Mouse (Mus musculus): ENCODE data around the gene Sp6. TPM values are rescaled to one million over a fixed set of nuclear protein-coding genes. Genes with fewer than 3 reads are reported as not detected.
A peak's percentile ranks its signal among the peaks of the same experiment; 100 is the strongest.

Sp6 gene
- polyA plus RNA-seq, 1 experiment from 2014 or later: 0.22 TPM

DNA sequence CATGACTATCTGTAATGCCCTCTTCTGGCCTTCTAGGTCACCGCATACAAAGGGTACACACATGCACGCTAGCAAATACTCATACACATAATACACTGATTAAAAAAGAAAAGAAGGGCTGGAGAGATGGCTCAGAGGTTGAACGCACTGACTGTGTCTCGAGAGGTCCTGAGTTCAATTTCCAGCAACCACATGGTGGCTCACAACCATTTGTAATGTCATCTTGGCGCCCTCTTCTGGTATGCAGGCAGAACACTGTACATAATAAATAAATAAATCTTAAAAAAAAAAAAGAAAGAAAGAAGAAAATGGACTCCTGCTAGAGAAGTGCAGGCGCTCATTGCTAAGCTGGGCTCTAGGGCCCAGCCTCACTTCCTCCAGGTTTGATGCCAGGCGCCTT is 32.7 kb downstream of the Sp6 start:
- Histone ChIP-seq H3K4me3 (ENCODE audit: low read depth, low read length) (no peak overlapping the region), H3K4me2 (no peak overlapping the region), H3K9me3 (ENCODE audit: low read depth, low read length) (no peaks in the 10 kb centered on the region), H3K27ac (ENCODE audit: low read depth) (no peak overlapping the region), H3K9ac (no peak overlapping the region), H3K36me3 (ENCODE audit: insufficient read depth) (peaks cover 30% of the 10 kb centered on the region), H3K27me3 (ENCODE audit: insufficient read depth, low read length) (no peaks in the 10 kb centered on the region), H3K4me1 (ENCODE audit: insufficient read depth) (no peaks in the 10 kb centered on the region)
- peak; percentile 28 for DNase-seq
- peak; percentile 31 for TF ChIP-seq CTCF (IDR thresholded peaks at IDR 0.05; ENCODE audit: low read depth)
- no peak for ATAC-seq (ENCODE audit: insufficient read depth)
- 83% methylated on average over 7 of the region's 7 CpGs for WGBS

DNA sequence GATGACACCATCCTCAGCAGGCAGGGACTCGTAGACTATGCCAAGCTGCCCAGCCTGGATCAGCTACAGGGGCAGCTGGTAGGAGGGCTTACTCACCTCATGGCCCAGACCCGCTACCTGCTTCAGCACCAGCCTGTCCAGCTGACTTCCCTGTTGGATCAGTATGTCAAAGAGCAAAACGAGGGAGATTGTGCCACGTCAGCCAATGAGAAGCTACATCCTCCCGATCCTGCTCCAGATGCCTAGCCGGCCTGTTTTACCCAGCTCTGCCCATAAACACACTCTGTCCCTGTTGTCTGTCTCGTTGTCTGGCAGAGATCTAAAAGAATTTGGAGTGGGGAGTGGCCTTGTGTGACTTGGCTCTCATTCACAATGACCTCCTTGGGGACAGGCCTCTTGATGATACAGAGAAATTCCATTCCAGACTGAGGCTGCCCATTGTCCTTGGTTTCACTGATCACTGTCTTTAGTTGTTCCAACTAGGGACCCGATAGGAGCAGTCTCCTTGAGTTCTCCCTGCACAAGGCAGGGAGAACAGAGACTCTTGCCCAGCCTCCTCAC is 35.0 kb downstream of the Sp6 start:
- Histone ChIP-seq H3K36me3 (ENCODE audit: insufficient read depth) (peaks cover 34% of the 10 kb centered on the region), H3K27ac (ENCODE audit: low read depth) (no peak overlapping the region), H3K9ac (no peak overlapping the region), H3K27me3 (ENCODE audit: insufficient read depth, low read length) (no peaks in the 10 kb centered on the region), H3K9me3 (ENCODE audit: low read depth, low read length) (no peaks in the 10 kb centered on the region), H3K4me2 (no peak overlapping the region), H3K4me3 (ENCODE audit: low read depth, low read length) (no peak overlapping the region), H3K4me1 (ENCODE audit: insufficient read depth) (0 out of 2 replicates have a peak, but pooled peaks cover 8% of the 10 kb centered on the region)
- no peak for TF ChIP-seq CTCF (IDR thresholded peaks at IDR 0.05; ENCODE audit: low read depth)
- 82% methylated on average over 8 of the region's 8 CpGs for WGBS
- DNase-seq (no peak), ATAC-seq (ENCODE audit: insufficient read depth) (no peak)

DNA sequence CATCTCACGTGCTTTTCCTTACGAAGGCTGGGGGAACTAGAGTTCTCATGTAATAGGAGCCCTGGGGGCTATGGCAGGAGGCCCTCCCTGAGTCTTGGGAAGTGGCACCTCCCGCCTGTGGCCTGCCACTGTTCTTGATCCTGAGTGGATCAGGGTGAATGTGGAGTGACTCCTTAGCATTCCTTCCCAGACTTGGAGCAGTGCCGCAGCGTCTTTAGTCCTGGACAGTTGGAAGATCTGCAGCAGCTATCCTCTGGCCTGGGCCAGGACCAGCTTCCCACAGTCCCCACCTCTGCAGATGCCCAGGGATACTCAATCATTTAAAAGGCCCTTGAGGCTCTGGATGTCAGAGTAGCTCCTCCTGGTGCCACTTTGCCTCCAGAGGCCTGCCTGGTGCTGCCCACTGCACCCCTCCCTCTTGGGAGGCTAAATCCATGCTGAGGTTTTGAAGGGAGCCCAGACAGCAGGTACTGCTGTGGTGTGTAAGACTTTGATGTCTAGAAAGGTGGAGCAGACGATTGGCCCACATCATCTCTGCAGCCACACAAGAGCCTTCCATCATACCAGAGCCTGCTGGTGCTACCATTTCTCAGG is 36.4 kb downstream of the Sp6 start:
- 71% methylated on average over 6 of the region's 6 CpGs for WGBS
- Histone ChIP-seq H3K4me3 (ENCODE audit: low read depth, low read length) (no peak overlapping the region), H3K9ac (no peak overlapping the region), H3K27me3 (ENCODE audit: insufficient read depth, low read length) (no peaks in the 10 kb centered on the region), H3K9me3 (ENCODE audit: low read depth, low read length) (no peaks in the 10 kb centered on the region), H3K4me2 (peak overlapping the region; percentile 90; the same call in 1 of the 2 replicates), H3K27ac (ENCODE audit: low read depth) (no peak overlapping the region), H3K4me1 (ENCODE audit: insufficient read depth) (0 out of 2 replicates have a peak, but pooled peaks cover 8% of the 10 kb centered on the region), H3K36me3 (ENCODE audit: insufficient read depth) (peaks cover 37% of the 10 kb centered on the region)
- no peak for TF ChIP-seq CTCF (IDR thresholded peaks at IDR 0.05; ENCODE audit: low read depth)
- DNase-seq (no peak), ATAC-seq (ENCODE audit: insufficient read depth) (no peak)

DNA sequence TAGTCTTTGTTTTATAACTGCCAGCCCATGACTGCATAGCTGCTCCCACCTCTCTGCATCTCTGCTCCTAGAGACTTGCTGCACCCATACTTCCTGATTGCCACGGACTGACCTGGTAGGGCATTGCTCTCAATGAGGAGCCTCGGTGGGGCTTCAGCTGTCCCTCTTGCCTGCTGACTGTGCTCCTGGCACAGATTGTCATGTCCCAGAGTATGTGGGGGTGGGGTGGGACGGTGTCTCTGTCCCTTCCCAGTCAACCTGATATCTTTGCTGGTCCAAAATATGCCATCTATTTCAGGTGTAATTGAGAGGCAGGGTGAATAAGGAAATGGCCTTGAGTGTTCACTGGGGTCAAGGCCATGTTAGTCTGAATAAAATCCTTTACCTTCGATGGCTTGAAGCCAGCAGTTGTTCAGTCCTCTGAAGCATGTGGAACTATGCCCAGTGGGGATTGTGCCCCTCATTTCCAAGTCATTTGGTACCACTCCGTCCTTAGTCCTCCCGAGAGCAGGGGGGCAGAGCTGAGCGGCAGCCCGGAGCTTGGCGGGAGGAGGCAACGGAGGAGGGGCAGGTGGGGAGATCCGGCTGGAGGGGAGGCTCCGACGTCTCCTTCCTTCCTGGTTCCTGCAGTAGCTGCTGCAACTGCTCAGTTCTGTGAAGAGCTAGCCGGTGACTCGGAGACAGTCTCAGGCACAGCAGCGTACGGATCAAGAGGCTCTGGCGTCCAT is 37.2 kb downstream of the Sp6 start, which contains the start of gene Osbpl7:
Gene Osbpl7 (plus strand): TSS at position 413 of the 728 bp plus-strand sequence.
- H3K4me3 ChIP-seq (ENCODE audit: low read depth, low read length): peak within 1 kb of the TSS; percentile 65
- peak within 1 kb of the TSS; percentile 31; the same call in 1 of the 2 replicates for H3K27ac ChIP-seq (ENCODE audit: low read depth)
- DNase-seq: peak; percentile 82
- H3K4me1 ChIP-seq (ENCODE audit: insufficient read depth): 0 out of 2 replicates have a peak, but pooled peaks cover 8% of the 10 kb centered on the region
- peak; percentile 74 for ATAC-seq (ENCODE audit: insufficient read depth)
- peaks cover 42% of the 10 kb centered on the region for H3K36me3 ChIP-seq (ENCODE audit: insufficient read depth)
- H3K9ac ChIP-seq: peak within 1 kb of the TSS; percentile 66
- 6% methylated on average over 18 of the region's 18 CpGs for WGBS
- no peaks in the 10 kb centered on the region for H3K9me3 ChIP-seq (ENCODE audit: low read depth, low read length)
- peak within 1 kb of the TSS; percentile 90 for H3K4me2 ChIP-seq
- TF ChIP-seq CTCF (IDR thresholded peaks at IDR 0.05; ENCODE audit: low read depth): peak; percentile 49
- H3K27me3 ChIP-seq (ENCODE audit: insufficient read depth, low read length): no peaks in the 10 kb centered on the region

DNA sequence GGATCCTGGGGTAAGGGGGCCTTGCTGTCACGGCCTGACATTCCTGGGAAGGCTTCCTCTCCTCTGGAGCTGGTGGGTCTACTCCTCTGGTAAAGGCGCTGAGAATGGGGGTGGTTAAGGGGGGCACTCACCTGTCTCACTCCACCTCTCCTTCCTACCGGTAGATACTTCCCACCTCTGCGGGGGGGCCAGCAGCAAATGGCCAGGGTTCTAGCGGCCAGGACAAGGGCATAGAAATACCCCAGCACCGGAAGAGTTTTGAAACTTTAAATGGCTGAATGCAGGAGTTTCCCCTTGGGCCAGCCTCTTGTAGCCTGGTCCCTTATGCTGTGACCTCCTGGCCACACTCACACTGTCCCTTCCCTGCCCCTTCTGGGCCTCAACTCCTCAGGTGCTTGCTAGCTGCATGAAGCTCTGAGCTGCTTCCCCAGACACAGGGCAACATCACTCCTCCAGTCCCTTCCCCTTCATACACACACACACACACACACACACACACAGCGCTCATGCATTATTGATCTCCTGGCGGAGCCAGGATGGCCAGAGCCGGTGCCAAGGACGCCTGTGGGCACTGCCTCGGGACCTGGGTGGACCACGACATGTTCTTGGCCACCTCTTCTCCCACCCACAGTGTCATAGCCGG is 37.9 kb downstream of the Sp6 start:
- peak; percentile 18; the same call in 1 of the 2 replicates for ATAC-seq (ENCODE audit: insufficient read depth)
- no peak for TF ChIP-seq CTCF (IDR thresholded peaks at IDR 0.05; ENCODE audit: low read depth)

GRCm38 (mm10) chr11:97052219-97052646 is 39.0 kb downstream of the Sp6 start:
- Histone ChIP-seq H3K9ac (no peak overlapping the region; the same call in none of the 2 replicates), H3K36me3 (ENCODE audit: insufficient read depth) (peaks cover 50% of the 10 kb centered on the region), H3K4me2 (peak overlapping the region; percentile 90), H3K27me3 (ENCODE audit: insufficient read depth, low read length) (no peaks in the 10 kb centered on the region), H3K9me3 (ENCODE audit: low read depth, low read length) (no peaks in the 10 kb centered on the region), H3K27ac (ENCODE audit: low read depth) (peak overlapping the region; percentile 69; the same call in 1 of the 2 replicates), H3K4me3 (ENCODE audit: low read depth, low read length) (peak overlapping the region; percentile 65; the same call in 1 of the 2 replicates), H3K4me1 (ENCODE audit: insufficient read depth) (0 out of 2 replicates have a peak, but pooled peaks cover 8% of the 10 kb centered on the region)
- ATAC-seq (ENCODE audit: insufficient read depth): peak; percentile 65
- 21% methylated on average over 11 of the region's 11 CpGs for WGBS
- peak; percentile 61 for DNase-seq
- no peak for TF ChIP-seq CTCF (IDR thresholded peaks at IDR 0.05; ENCODE audit: low read depth)

More for the DNA sequence above, 37.9 kb downstream of the Sp6 start:
- H3K4me2 ChIP-seq: peak overlapping the region; percentile 90
- 19% methylated on average over 13 of the region's 13 CpGs for WGBS
- no peaks in the 10 kb centered on the region for H3K9me3 ChIP-seq (ENCODE audit: low read depth, low read length)
- peak overlapping the region; percentile 66 for H3K9ac ChIP-seq
- peaks cover 49% of the 10 kb centered on the region for H3K36me3 ChIP-seq (ENCODE audit: insufficient read depth)
- peak overlapping the region; percentile 65 for H3K4me3 ChIP-seq (ENCODE audit: low read depth, low read length)
- H3K4me1 ChIP-seq (ENCODE audit: insufficient read depth): 0 out of 2 replicates have a peak, but pooled peaks cover 8% of the 10 kb centered on the region
- no peak for DNase-seq
- no peaks in the 10 kb centered on the region for H3K27me3 ChIP-seq (ENCODE audit: insufficient read depth, low read length)
- H3K27ac ChIP-seq (ENCODE audit: low read depth): peak overlapping the region; percentile 31; the same call in 1 of the 2 replicates
